Mouse (Mus musculus) v-Abl transformed pro-B cells (cell line): ENCODE results near the gene Lipo1.
"Not testable (repeated sequence)": the region's sequence is repeated elsewhere in the genome, so short reads cannot be mapped to it uniquely, and the experiment has no call there.

ENCODE experiments used
- in situ Hi-C, 2 experiments: fragments of 400-800 bp; cut with MboI; formaldehyde crosslinking; loops; one replicate each; pipeline ENCODE4 v1.15.1; 2025; ENCODE audit not compliant: unreplicated experiment in 2 of 2

The Lipo1 gene

GRCm38 (mm10) chr19:33787359-33787758, at the start of gene Lipo1:
Gene Lipo1 (minus strand): TSS chr19:33787459.
- in situ Hi-C loops = not testable (repeated sequence)

GRCm38 (mm10) chr19:33786576-33787277, 532 bp downstream of the Lipo1 start:
- in situ Hi-C loops = no loop called here

- in situ Hi-C loops = not testable (repeated sequence)
Measured at GRCm38 (mm10) chr19:33761287-33762086, 25.8 kb downstream of the Lipo1 start, which contains the start of gene Lipo3. Gene Lipo3 (minus strand): TSS chr19:33761951.

- in situ Hi-C loops = not testable (repeated sequence)
Measured at GRCm38 (mm10) chr19:33751259-33751658, 36.0 kb downstream of the Lipo1 start, which contains the start of gene Lipo2. Gene Lipo2 (minus strand): TSS chr19:33751359.
